Mouse (Mus musculus): ENCODE measurements around the gene Cbx7. TPM values are rescaled to one million over a fixed set of nuclear protein-coding genes. Genes with fewer than 3 reads are reported as not detected.

The Cbx7 gene
- polyA plus RNA-seq, 1 experiment from 2014 or later, result 1.1 TPM

- no peak overlapping the region for H3K4me3 ChIP-seq (ENCODE audit: low read depth, low read length)
- no peak for ATAC-seq (replicated peaks; ENCODE audit: insufficient number of reproducible peaks, low FRiP score, low TSS enrichment)
- WGBS (ENCODE audit: insufficient replicate concordance), result 60% methylated on average over 9 of the region's 9 CpGs
- no peaks in the 10 kb centered on the region for H3K36me3 ChIP-seq (ENCODE audit: control insufficient read depth, insufficient read depth, low read length)
- H3K4me1 ChIP-seq (ENCODE audit: control insufficient read depth, insufficient read depth, low read length), result peaks cover 2% of the 10 kb centered on the region; the same call in 1 of the 2 replicates
- no peak overlapping the region for H3K4me2 ChIP-seq
- no peak overlapping the region for H3K9ac ChIP-seq (ENCODE audit: low read depth, low read length)
- H3K9me3 ChIP-seq (replicated peaks; ENCODE audit: control insufficient read depth, low read length), result no peaks in the 10 kb centered on the region
- no peak overlapping the region for H3K27ac ChIP-seq (ENCODE audit: low read depth, low read length)
- H3K27me3 ChIP-seq (ENCODE audit: control insufficient read depth, insufficient read depth, low read length), result no peaks in the 10 kb centered on the region
These were observed 9.5 kb downstream of the Cbx7 start for GRCm38 (mm10) chr15:79961366-79961921.

- Histone ChIP-seq H3K9me3 (replicated peaks; ENCODE audit: control insufficient read depth, low read length) (no peaks in the 10 kb centered on the region), H3K27me3 (ENCODE audit: control insufficient read depth, insufficient read depth, low read length) (peaks cover 4% of the 10 kb centered on the region; the same call in 1 of the 2 replicates), H3K27ac (ENCODE audit: low read depth, low read length) (no peak overlapping the region), H3K4me3 (ENCODE audit: low read depth, low read length) (no peak overlapping the region), H3K4me1 (ENCODE audit: control insufficient read depth, insufficient read depth, low read length) (peaks cover 2% of the 10 kb centered on the region; the same call in 1 of the 2 replicates), H3K9ac (ENCODE audit: low read depth, low read length) (no peak overlapping the region), H3K36me3 (ENCODE audit: control insufficient read depth, insufficient read depth, low read length) (no peaks in the 10 kb centered on the region), H3K4me2 (no peak overlapping the region)
- 56% methylated on average over 3 of the region's 3 CpGs for WGBS (ENCODE audit: insufficient replicate concordance)
- ATAC-seq (replicated peaks; ENCODE audit: insufficient number of reproducible peaks, low FRiP score, low TSS enrichment), result no peak
These were observed 12.5 kb downstream of the Cbx7 start for GRCm38 (mm10) chr15:79958418-79958817.

GRCm38 (mm10) chr15:79956559-79956958 lies 14.4 kb downstream of the Cbx7 start:
- ATAC-seq (replicated peaks; ENCODE audit: insufficient number of reproducible peaks, low FRiP score, low TSS enrichment), result no peak
- WGBS (ENCODE audit: insufficient replicate concordance), result 73% methylated on average over 8 of the region's 8 CpGs

GRCm38 (mm10) chr15:79953470-79953869 lies 17.4 kb downstream of the Cbx7 start:
- Histone ChIP-seq H3K4me1 (ENCODE audit: control insufficient read depth, insufficient read depth, low read length) (peaks cover 37% of the 10 kb centered on the region), H3K27ac (ENCODE audit: low read depth, low read length) (no peak overlapping the region), H3K36me3 (ENCODE audit: control insufficient read depth, insufficient read depth, low read length) (no peaks in the 10 kb centered on the region), H3K4me2 (no peak overlapping the region), H3K9me3 (replicated peaks; ENCODE audit: control insufficient read depth, low read length) (no peaks in the 10 kb centered on the region), H3K27me3 (ENCODE audit: control insufficient read depth, insufficient read depth, low read length) (peaks cover 4% of the 10 kb centered on the region; the same call in 1 of the 2 replicates), H3K9ac (ENCODE audit: low read depth, low read length) (no peak overlapping the region), H3K4me3 (ENCODE audit: low read depth, low read length) (no peak overlapping the region)
- WGBS (ENCODE audit: insufficient replicate concordance), result 50% methylated on average over 7 of the region's 7 CpGs
- no peak for ATAC-seq (replicated peaks; ENCODE audit: insufficient number of reproducible peaks, low FRiP score, low TSS enrichment)

More at GRCm38 (mm10) chr15:79956559-79956958, 14.4 kb downstream of the Cbx7 start:
- Histone ChIP-seq H3K4me1 (ENCODE audit: control insufficient read depth, insufficient read depth, low read length) (peaks cover 15% of the 10 kb centered on the region), H3K9ac (ENCODE audit: low read depth, low read length) (no peak overlapping the region), H3K27ac (ENCODE audit: low read depth, low read length) (no peak overlapping the region), H3K4me2 (no peak overlapping the region), H3K27me3 (ENCODE audit: control insufficient read depth, insufficient read depth, low read length) (peaks cover 4% of the 10 kb centered on the region; the same call in 1 of the 2 replicates), H3K9me3 (replicated peaks; ENCODE audit: control insufficient read depth, low read length) (no peaks in the 10 kb centered on the region), H3K4me3 (ENCODE audit: low read depth, low read length) (no peak overlapping the region), H3K36me3 (ENCODE audit: control insufficient read depth, insufficient read depth, low read length) (no peaks in the 10 kb centered on the region)

- no peak overlapping the region for H3K9ac ChIP-seq (ENCODE audit: low read depth, low read length)
These were observed 18.3 kb downstream of the Cbx7 start for GRCm38 (mm10) chr15:79952504-79953231.

GRCm38 (mm10) chr15:79951730-79952503 lies 19.0 kb downstream of the Cbx7 start:
- H3K27ac ChIP-seq (ENCODE audit: low read depth, low read length), result peak overlapping the region; percentile 70
- H3K4me1 ChIP-seq (ENCODE audit: control insufficient read depth, insufficient read depth, low read length), result peaks cover 37% of the 10 kb centered on the region
- WGBS (ENCODE audit: insufficient replicate concordance), result 29% methylated on average over 14 of the region's 14 CpGs
- no peaks in the 10 kb centered on the region for H3K9me3 ChIP-seq (replicated peaks; ENCODE audit: control insufficient read depth, low read length)
- no peak overlapping the region for H3K4me3 ChIP-seq (ENCODE audit: low read depth, low read length)
- peak overlapping the region; percentile 20 for H3K4me2 ChIP-seq
- no peaks in the 10 kb centered on the region for H3K36me3 ChIP-seq (ENCODE audit: control insufficient read depth, insufficient read depth, low read length)
- 0 out of 2 replicates have a peak, but pooled peaks have one; percentile 27 for ATAC-seq (replicated peaks; ENCODE audit: insufficient number of reproducible peaks, low FRiP score, low TSS enrichment)
- H3K27me3 ChIP-seq (ENCODE audit: control insufficient read depth, insufficient read depth, low read length), result peaks cover 4% of the 10 kb centered on the region; the same call in 1 of the 2 replicates
- 0 out of 2 replicates have a peak overlapping the region, but pooled peaks have one; percentile 30 for H3K9ac ChIP-seq (ENCODE audit: low read depth, low read length)

More at GRCm38 (mm10) chr15:79952504-79953231, 18.3 kb downstream of the Cbx7 start:
- no peaks in the 10 kb centered on the region for H3K36me3 ChIP-seq (ENCODE audit: control insufficient read depth, insufficient read depth, low read length)
- H3K4me2 ChIP-seq, result 0 out of 2 replicates have a peak overlapping the region, but pooled peaks have one; percentile 1
- H3K4me1 ChIP-seq (ENCODE audit: control insufficient read depth, insufficient read depth, low read length), result peaks cover 37% of the 10 kb centered on the region
- no peak for ATAC-seq (replicated peaks; ENCODE audit: insufficient number of reproducible peaks, low FRiP score, low TSS enrichment)
- H3K9me3 ChIP-seq (replicated peaks; ENCODE audit: control insufficient read depth, low read length), result no peaks in the 10 kb centered on the region
- 46% methylated on average over 11 of the region's 11 CpGs for WGBS (ENCODE audit: insufficient replicate concordance)
- H3K4me3 ChIP-seq (ENCODE audit: low read depth, low read length), result no peak overlapping the region
- peaks cover 4% of the 10 kb centered on the region; the same call in 1 of the 2 replicates for H3K27me3 ChIP-seq (ENCODE audit: control insufficient read depth, insufficient read depth, low read length)
- no peak overlapping the region for H3K27ac ChIP-seq (ENCODE audit: low read depth, low read length)

- H3K36me3 ChIP-seq (ENCODE audit: control insufficient read depth, insufficient read depth, low read length), result no peaks in the 10 kb centered on the region
- H3K4me1 ChIP-seq (ENCODE audit: control insufficient read depth, insufficient read depth, low read length), result peaks cover 35% of the 10 kb centered on the region
- H3K4me2 ChIP-seq, result peak overlapping the region; percentile 71; the same call in 1 of the 2 replicates
- no peak overlapping the region for H3K4me3 ChIP-seq (ENCODE audit: low read depth, low read length)
- no peaks in the 10 kb centered on the region for H3K9me3 ChIP-seq (replicated peaks; ENCODE audit: control insufficient read depth, low read length)
- 64% methylated on average over 6 of the region's 6 CpGs for WGBS (ENCODE audit: insufficient replicate concordance)
- ATAC-seq (replicated peaks; ENCODE audit: insufficient number of reproducible peaks, low FRiP score, low TSS enrichment), result no peak
- H3K27me3 ChIP-seq (ENCODE audit: control insufficient read depth, insufficient read depth, low read length), result peaks cover 4% of the 10 kb centered on the region; the same call in 1 of the 2 replicates
- no peak overlapping the region for H3K9ac ChIP-seq (ENCODE audit: low read depth, low read length)
- peak overlapping the region; percentile 70 for H3K27ac ChIP-seq (ENCODE audit: low read depth, low read length)
These were observed 19.7 kb downstream of the Cbx7 start for GRCm38 (mm10) chr15:79951226-79951625.
